Mouse (Mus musculus) liver, embryonic 14.5 days (tissue): Measurements from ENCODE around the gene Cc2d2a.

Experiments used
- CTCF ChIP-seq: IDR thresholded peaks from 2 replicates; pipeline ENCODE4 v1.5.1; 2016; ENCODE audit warnings: antibody characterized with exemption, low read depth, control low read depth
- EP300 ChIP-seq: IDR thresholded peaks from 2 replicates; pipeline ENCODE4 v1.6.1; 2016; ENCODE audit warnings: antibody characterized with exemption, low read depth

DNA sequence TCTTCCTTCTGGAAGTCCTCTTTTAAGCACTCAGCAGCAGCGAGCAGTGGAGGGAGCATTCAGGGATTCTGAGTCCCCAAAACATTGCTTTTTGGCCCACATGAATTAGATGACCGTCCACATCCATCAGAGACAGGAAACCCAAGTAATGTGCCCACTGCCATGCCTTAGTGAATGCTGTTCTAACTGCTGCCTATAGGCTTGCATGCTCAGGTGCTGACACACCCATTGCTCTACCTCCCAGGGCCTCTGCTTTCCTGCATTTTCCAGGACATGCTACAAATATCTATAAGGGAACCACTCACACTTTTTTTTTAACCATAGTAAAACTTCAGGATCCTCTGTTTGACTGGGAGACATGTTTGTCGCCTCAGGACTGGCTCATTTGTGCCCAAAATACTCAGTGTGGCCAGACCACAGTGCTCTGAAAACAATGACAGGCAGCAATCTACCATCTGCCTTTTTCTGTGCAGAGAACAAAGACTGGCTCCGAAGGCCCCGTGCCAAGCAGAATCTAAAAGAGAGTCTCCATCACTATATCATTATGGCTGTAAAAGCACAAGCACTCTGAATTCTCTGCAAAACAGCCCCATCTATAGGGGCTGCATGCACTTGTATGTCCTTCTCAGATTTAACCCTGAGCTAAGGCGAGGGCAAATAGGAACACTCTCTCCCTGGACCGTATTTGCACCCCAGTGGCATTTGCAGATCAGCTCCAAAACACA lies 40.4 kb upstream of the Cc2d2a start:
- no peak for TF ChIP-seq CTCF
- no peak for TF ChIP-seq EP300
